Mouse (Mus musculus): ENCODE measurements around the gene Fcf1. TPM values are rescaled to one million over a fixed set of nuclear protein-coding genes. Genes with fewer than 3 reads are reported as not detected.
A peak's percentile ranks its signal among the peaks of the same experiment; 100 is the strongest.

The Fcf1 gene
- polyA plus RNA-seq, 1 experiment from 2014 or later, result 174 TPM

- DNase-seq (ENCODE audit: low spot score), result no peak
- Histone ChIP-seq H3K27ac (no peak overlapping the region), H3K4me3 (no peak overlapping the region), H3K36me3 (peaks cover 70% of the 10 kb centered on the region), H3K27me3 (ENCODE audit: insufficient read depth, poor library complexity, severe bottlenecking) (no peaks in the 10 kb centered on the region), H3K4me1 (replicated peaks) (no peaks in the 10 kb centered on the region), H3K9me3 (no peaks in the 10 kb centered on the region)
- 83% methylated on average over 2 of the region's 2 CpGs for WGBS
Observed at GRCm38 (mm10) chr12:84947894-84948583, 22.7 kb upstream of the Fcf1 start.

- Histone ChIP-seq H3K36me3 (peaks cover 67% of the 10 kb centered on the region), H3K9me3 (no peaks in the 10 kb centered on the region), H3K27ac (no peak overlapping the region), H3K27me3 (ENCODE audit: insufficient read depth, poor library complexity, severe bottlenecking) (no peaks in the 10 kb centered on the region), H3K4me3 (no peak overlapping the region), H3K4me1 (replicated peaks) (no peaks in the 10 kb centered on the region)
- DNase-seq (ENCODE audit: low spot score), result no peak
- 93% methylated on average over 6 of the region's 6 CpGs for WGBS
Observed at GRCm38 (mm10) chr12:84948584-84949285, 22.0 kb upstream of the Fcf1 start.

GRCm38 (mm10) chr12:84950763-84951162, 19.9 kb upstream of the Fcf1 start:
- no peak for DNase-seq (ENCODE audit: low spot score)
- Histone ChIP-seq H3K36me3 (peaks cover 61% of the 10 kb centered on the region), H3K4me1 (replicated peaks) (no peaks in the 10 kb centered on the region), H3K4me3 (no peak overlapping the region), H3K9me3 (no peaks in the 10 kb centered on the region), H3K27me3 (ENCODE audit: insufficient read depth, poor library complexity, severe bottlenecking) (no peaks in the 10 kb centered on the region), H3K27ac (no peak overlapping the region)
- WGBS, result 93% methylated on average over 6 of the region's 6 CpGs

GRCm38 (mm10) chr12:84951531-84951930, 19.2 kb upstream of the Fcf1 start:
- peaks cover 64% of the 10 kb centered on the region for H3K36me3 ChIP-seq
- no peak for DNase-seq (ENCODE audit: low spot score)
- no peaks in the 10 kb centered on the region for H3K27me3 ChIP-seq (ENCODE audit: insufficient read depth, poor library complexity, severe bottlenecking)
- H3K9me3 ChIP-seq, result no peaks in the 10 kb centered on the region
- no peak overlapping the region for H3K4me3 ChIP-seq
- no peaks in the 10 kb centered on the region for H3K4me1 ChIP-seq (replicated peaks)
- WGBS, result 62% methylated on average over 8 of the region's 8 CpGs
- no peak overlapping the region for H3K27ac ChIP-seq

GRCm38 (mm10) chr12:84952351-84952750, 18.3 kb upstream of the Fcf1 start:
- WGBS, result 87% methylated on average over 1 of the region's 1 CpGs
- no peak overlapping the region for H3K27ac ChIP-seq
- H3K4me3 ChIP-seq, result no peak overlapping the region
- no peaks in the 10 kb centered on the region for H3K27me3 ChIP-seq (ENCODE audit: insufficient read depth, poor library complexity, severe bottlenecking)
- no peaks in the 10 kb centered on the region for H3K9me3 ChIP-seq
- no peak for DNase-seq (ENCODE audit: low spot score)
- H3K4me1 ChIP-seq (replicated peaks), result no peaks in the 10 kb centered on the region
- peaks cover 56% of the 10 kb centered on the region for H3K36me3 ChIP-seq

GRCm38 (mm10) chr12:84956317-84956716, 14.4 kb upstream of the Fcf1 start:
- no peak overlapping the region for H3K27ac ChIP-seq
- WGBS, result 92% methylated on average over 3 of the region's 3 CpGs
- no peaks in the 10 kb centered on the region for H3K27me3 ChIP-seq (ENCODE audit: insufficient read depth, poor library complexity, severe bottlenecking)
- H3K4me3 ChIP-seq, result no peak overlapping the region
- no peaks in the 10 kb centered on the region for H3K4me1 ChIP-seq (replicated peaks)
- H3K36me3 ChIP-seq, result peaks cover 34% of the 10 kb centered on the region
- no peaks in the 10 kb centered on the region for H3K9me3 ChIP-seq
- no peak for DNase-seq (ENCODE audit: low spot score)

- Histone ChIP-seq H3K9me3 (no peaks in the 10 kb centered on the region), H3K36me3 (peaks cover 31% of the 10 kb centered on the region), H3K4me3 (no peak overlapping the region), H3K27me3 (ENCODE audit: insufficient read depth, poor library complexity, severe bottlenecking) (no peaks in the 10 kb centered on the region), H3K4me1 (replicated peaks) (no peaks in the 10 kb centered on the region), H3K27ac (no peak overlapping the region)
- 86% methylated on average over 1 of the region's 1 CpGs for WGBS
- no peak for DNase-seq (ENCODE audit: low spot score)
Observed at GRCm38 (mm10) chr12:84958794-84959356, 11.8 kb upstream of the Fcf1 start.

- no peak for DNase-seq (ENCODE audit: low spot score)
- H3K36me3 ChIP-seq, result peaks cover 23% of the 10 kb centered on the region
- no peak overlapping the region for H3K27ac ChIP-seq
- no peaks in the 10 kb centered on the region for H3K27me3 ChIP-seq (ENCODE audit: insufficient read depth, poor library complexity, severe bottlenecking)
- H3K9me3 ChIP-seq, result no peaks in the 10 kb centered on the region
- no peak overlapping the region for H3K4me3 ChIP-seq
- 83% methylated on average over 7 of the region's 7 CpGs for WGBS
- no peaks in the 10 kb centered on the region for H3K4me1 ChIP-seq (replicated peaks)
Observed at GRCm38 (mm10) chr12:84962606-84963005, 8.1 kb upstream of the Fcf1 start.

GRCm38 (mm10) chr12:84968831-84969655, 1.7 kb upstream of the Fcf1 start:
- H3K4me3 ChIP-seq, result peak overlapping the region; percentile 85
- WGBS, result 85% methylated on average over 16 of the region's 16 CpGs
- no peak overlapping the region for H3K27ac ChIP-seq
- H3K27me3 ChIP-seq (ENCODE audit: insufficient read depth, poor library complexity, severe bottlenecking), result no peaks in the 10 kb centered on the region
- no peaks in the 10 kb centered on the region for H3K9me3 ChIP-seq
- no peak for DNase-seq (ENCODE audit: low spot score)
- peaks cover 18% of the 10 kb centered on the region for H3K4me1 ChIP-seq (replicated peaks)
- peaks cover 23% of the 10 kb centered on the region for H3K36me3 ChIP-seq

- DNase-seq (ENCODE audit: low spot score), result no peak
- 27% methylated on average over 15 of the region's 15 CpGs for WGBS
- Histone ChIP-seq H3K9me3 (no peaks in the 10 kb centered on the region), H3K27ac (peak overlapping the region; percentile 90), H3K36me3 (peaks cover 25% of the 10 kb centered on the region), H3K27me3 (ENCODE audit: insufficient read depth, poor library complexity, severe bottlenecking) (no peaks in the 10 kb centered on the region), H3K4me3 (peak overlapping the region; percentile 85), H3K4me1 (replicated peaks) (peaks cover 18% of the 10 kb centered on the region)
Observed at GRCm38 (mm10) chr12:84969656-84970427, 855 bp upstream of the Fcf1 start.

GRCm38 (mm10) chr12:84979264-84979862, 8.7 kb downstream of the Fcf1 start:
- 93% methylated on average over 2 of the region's 2 CpGs for WGBS

GRCm38 (mm10) chr12:84989456-84989855, 18.8 kb downstream of the Fcf1 start:
- Histone ChIP-seq H3K27ac (no peak overlapping the region), H3K27me3 (ENCODE audit: insufficient read depth, poor library complexity, severe bottlenecking) (no peaks in the 10 kb centered on the region), H3K4me3 (no peak overlapping the region), H3K36me3 (peaks cover 4% of the 10 kb centered on the region), H3K4me1 (replicated peaks) (no peaks in the 10 kb centered on the region), H3K9me3 (no peaks in the 10 kb centered on the region)
- DNase-seq (ENCODE audit: low spot score), result no peak
- WGBS, result 78% methylated on average over 4 of the region's 4 CpGs

More at GRCm38 (mm10) chr12:84979264-84979862, 8.7 kb downstream of the Fcf1 start:
- H3K9me3 ChIP-seq, result no peaks in the 10 kb centered on the region
- H3K27me3 ChIP-seq (ENCODE audit: insufficient read depth, poor library complexity, severe bottlenecking), result no peaks in the 10 kb centered on the region
- no peak for DNase-seq (ENCODE audit: low spot score)
- no peak overlapping the region for H3K4me3 ChIP-seq
- H3K27ac ChIP-seq, result no peak overlapping the region
- H3K36me3 ChIP-seq, result peaks cover 96% of the 10 kb centered on the region
- no peaks in the 10 kb centered on the region for H3K4me1 ChIP-seq (replicated peaks)
